Mouse (Mus musculus): Measurements from ENCODE around the gene Casp7. TPM values are rescaled to one million over a fixed set of nuclear protein-coding genes. Genes with fewer than 3 reads are reported as not detected.
A peak's percentile ranks its signal among the peaks of the same experiment; 100 is the strongest.
"Not testable (repeated sequence)": the region's sequence is repeated elsewhere in the genome, so short reads cannot be mapped to it uniquely, and the experiment has no call there.

Casp7 gene
- polyA plus RNA-seq (2015; fragmentation: Nextera tagmentation; extraction: Ambion mirVana) = 24.5 and 25.5 TPM in 2 replicates

DNA sequence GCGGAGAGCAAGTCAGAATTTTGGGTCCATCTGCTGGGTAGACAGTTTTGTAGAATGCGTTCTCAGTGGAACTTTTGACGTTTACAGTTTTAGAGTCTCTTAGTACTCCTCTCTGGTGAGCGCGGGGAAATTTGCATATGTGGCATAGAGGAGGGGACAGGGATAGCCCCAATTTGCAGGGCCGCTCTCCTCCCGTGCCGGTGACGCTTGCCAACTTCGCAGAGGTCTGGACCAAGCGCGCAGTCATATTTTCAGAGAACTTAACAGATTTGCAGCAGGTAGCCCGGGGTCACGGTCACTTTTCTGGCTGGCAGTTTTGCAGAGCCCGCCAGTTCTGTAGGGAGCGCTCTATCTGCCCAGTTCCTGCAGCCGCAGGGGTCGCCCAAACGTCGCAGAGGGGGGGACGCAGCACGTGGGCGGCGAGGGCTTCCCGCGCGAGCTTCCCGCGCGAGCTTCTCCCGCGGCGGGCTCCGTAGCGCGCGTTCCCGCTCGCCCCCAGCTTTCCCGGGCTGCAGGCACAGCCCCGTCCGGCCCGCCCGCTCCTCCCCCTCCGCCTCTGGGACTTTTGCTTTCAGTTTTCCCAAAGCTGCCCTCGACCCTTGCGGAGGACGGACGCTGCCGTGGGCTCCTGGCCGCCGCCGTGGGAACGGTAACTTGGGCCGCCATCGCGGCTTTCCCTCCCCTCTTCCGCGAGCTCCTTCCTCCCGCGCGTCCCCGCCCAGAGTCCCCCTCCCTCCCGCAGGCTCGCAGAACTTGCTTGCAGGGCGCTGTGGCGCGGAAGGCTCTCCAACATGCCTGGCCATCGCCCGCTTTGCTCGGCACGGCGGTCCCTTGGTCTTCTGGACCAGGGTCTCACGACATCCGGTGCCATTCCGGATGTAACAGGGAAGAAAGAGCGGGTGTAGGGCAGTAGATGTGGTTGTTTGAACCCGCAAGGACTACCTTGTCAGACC lies at the start of gene Casp7:
TSS of gene Casp7 (plus strand) at position 461 of the 953 bp plus-strand sequence.
- H3K4me2 ChIP-seq (ENCODE audit: low read length) = peak within 1 kb of the TSS; percentile 76
- 1% methylated on average over 67 of the region's 78 CpGs for WGBS
- H3K4me3 ChIP-seq (ENCODE audit: low read length) = peak within 1 kb of the TSS; percentile 71
- H3K27me3 ChIP-seq (replicated peaks; ENCODE audit: control insufficient read depth, insufficient read depth, low read length) = peaks cover 14% of the 10 kb centered on the region
- H3K27ac ChIP-seq (ENCODE audit: low read depth, low read length) = peak within 1 kb of the TSS; percentile 68
- peak within 1 kb of the TSS; percentile 77 for H3K9ac ChIP-seq (ENCODE audit: low read depth, low read length)
- H3K36me3 ChIP-seq (ENCODE audit: control insufficient read depth, insufficient read depth, low read length) = no peaks in the 10 kb centered on the region
- peak; percentile 70 for ATAC-seq
- no peaks in the 10 kb centered on the region for H3K9me3 ChIP-seq (ENCODE audit: control insufficient read depth, low read length)
- H3K4me1 ChIP-seq (ENCODE audit: control insufficient read depth, insufficient read depth, low read depth, low read length) = peaks cover 5% of the 10 kb centered on the region

GRCm38 (mm10) chr19:56349295-56349694 lies 47.6 kb upstream of the Casp7 start:
- H3K27ac ChIP-seq (ENCODE audit: low read depth, low read length) = no peak overlapping the region
- H3K9ac ChIP-seq (ENCODE audit: low read depth, low read length) = no peak overlapping the region
- H3K9me3 ChIP-seq (ENCODE audit: control insufficient read depth, low read length) = no peaks in the 10 kb centered on the region
- no peaks in the 10 kb centered on the region for H3K27me3 ChIP-seq (replicated peaks; ENCODE audit: control insufficient read depth, insufficient read depth, low read length)
- no peaks in the 10 kb centered on the region for H3K36me3 ChIP-seq (ENCODE audit: control insufficient read depth, insufficient read depth, low read length)
- 47% methylated on average over 6 of the region's 6 CpGs for WGBS
- H3K4me2 ChIP-seq (ENCODE audit: low read length) = no peak overlapping the region
- ATAC-seq = no peak
- no peak overlapping the region for H3K4me3 ChIP-seq (ENCODE audit: low read length)
- H3K4me1 ChIP-seq (ENCODE audit: control insufficient read depth, insufficient read depth, low read depth, low read length) = 0 out of 2 replicates have a peak, but pooled peaks cover 2% of the 10 kb centered on the region

DNA sequence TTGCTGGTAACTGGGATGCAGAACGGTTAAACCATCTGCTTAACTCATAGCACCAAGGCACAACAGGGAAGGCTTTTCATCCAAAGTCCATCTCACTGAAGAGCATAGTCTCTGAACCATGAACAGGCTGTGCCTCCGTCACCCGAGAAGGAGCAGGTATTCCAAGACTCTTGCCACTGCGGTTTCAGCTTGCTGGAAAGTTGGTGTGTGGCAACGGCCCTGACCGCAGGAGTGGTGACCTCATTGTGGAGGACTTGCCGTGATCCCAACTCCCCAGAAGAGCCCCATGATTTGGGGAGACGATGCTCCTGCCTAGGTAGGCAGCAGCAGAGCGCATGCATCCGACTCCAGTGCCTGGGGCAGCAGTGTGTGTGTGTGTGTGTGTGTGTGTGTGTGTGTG lies 43.2 kb upstream of the Casp7 start:
- no peaks in the 10 kb centered on the region for H3K9me3 ChIP-seq (ENCODE audit: control insufficient read depth, low read length)
- H3K4me1 ChIP-seq (ENCODE audit: control insufficient read depth, insufficient read depth, low read depth, low read length) = no peaks in the 10 kb centered on the region
- WGBS = 91% methylated on average over 9 of the region's 10 CpGs
- no peaks in the 10 kb centered on the region for H3K36me3 ChIP-seq (ENCODE audit: control insufficient read depth, insufficient read depth, low read length)
- ATAC-seq = no peak
- no peak overlapping the region for H3K27ac ChIP-seq (ENCODE audit: low read depth, low read length)
- no peak overlapping the region for H3K4me2 ChIP-seq (ENCODE audit: low read length)
- no peak overlapping the region for H3K4me3 ChIP-seq (ENCODE audit: low read length)
- H3K9ac ChIP-seq (ENCODE audit: low read depth, low read length) = no peak overlapping the region
- no peaks in the 10 kb centered on the region for H3K27me3 ChIP-seq (replicated peaks; ENCODE audit: control insufficient read depth, insufficient read depth, low read length)

- Histone ChIP-seq H3K9ac (ENCODE audit: low read depth, low read length) (no peak overlapping the region), H3K27me3 (replicated peaks; ENCODE audit: control insufficient read depth, insufficient read depth, low read length) (no peaks in the 10 kb centered on the region), H3K4me3 (ENCODE audit: low read length) (no peak overlapping the region), H3K4me1 (ENCODE audit: control insufficient read depth, insufficient read depth, low read depth, low read length) (no peaks in the 10 kb centered on the region), H3K9me3 (ENCODE audit: control insufficient read depth, low read length) (no peaks in the 10 kb centered on the region), H3K4me2 (ENCODE audit: low read length) (no peak overlapping the region), H3K36me3 (ENCODE audit: control insufficient read depth, insufficient read depth, low read length) (no peaks in the 10 kb centered on the region), H3K27ac (ENCODE audit: low read depth, low read length) (no peak overlapping the region)
- 93% methylated on average over 12 of the region's 12 CpGs for WGBS
- no peak for ATAC-seq
Observed at GRCm38 (mm10) chr19:56355201-56355600, 41.7 kb upstream of the Casp7 start.

DNA sequence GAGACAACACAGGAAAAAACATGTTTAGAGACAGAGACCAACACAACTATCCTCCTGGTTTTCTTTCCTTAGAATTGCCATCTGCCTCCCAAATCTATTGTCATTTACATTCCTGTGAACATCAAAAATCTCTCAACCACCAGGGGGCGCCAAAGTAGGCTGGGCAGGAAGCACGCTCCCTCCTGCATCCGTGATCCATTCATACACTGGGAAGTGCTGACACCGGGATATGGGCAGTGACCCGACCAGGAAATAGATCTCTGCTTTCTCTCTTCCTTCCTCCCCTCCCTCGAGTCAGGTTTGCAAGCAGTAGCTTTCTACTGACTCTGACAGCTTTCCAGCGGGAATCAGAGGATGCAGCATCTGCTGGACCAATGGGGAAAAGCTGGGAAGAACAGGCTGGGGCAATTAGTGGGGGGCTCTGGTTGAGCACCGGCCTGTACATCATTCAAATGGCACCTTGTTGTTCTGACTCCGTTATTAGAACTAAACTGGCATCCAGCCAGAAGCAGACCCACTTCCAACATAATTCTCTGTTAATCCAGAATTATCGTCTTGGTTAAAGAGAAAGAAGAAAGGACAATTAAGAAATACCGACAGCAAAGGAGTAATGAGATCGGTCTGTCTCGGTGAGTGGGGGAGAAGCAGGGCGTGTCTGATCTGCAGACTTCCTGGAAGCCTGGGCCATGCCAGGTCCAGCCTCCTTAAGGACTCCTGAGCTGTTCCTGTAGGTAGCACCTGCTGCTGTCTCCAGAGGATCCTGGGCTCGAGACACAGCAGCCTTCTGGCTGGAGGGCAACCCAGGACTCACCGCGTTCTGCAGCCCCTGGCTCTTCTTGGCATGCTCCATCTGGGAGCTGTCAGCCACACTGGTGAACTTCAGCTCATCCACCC lies 40.2 kb upstream of the Casp7 start:
- Histone ChIP-seq H3K36me3 (ENCODE audit: control insufficient read depth, insufficient read depth, low read length) (no peaks in the 10 kb centered on the region), H3K9me3 (ENCODE audit: control insufficient read depth, low read length) (no peaks in the 10 kb centered on the region), H3K27ac (ENCODE audit: low read depth, low read length) (no peak overlapping the region), H3K27me3 (replicated peaks; ENCODE audit: control insufficient read depth, insufficient read depth, low read length) (no peaks in the 10 kb centered on the region), H3K9ac (ENCODE audit: low read depth, low read length) (no peak overlapping the region), H3K4me1 (ENCODE audit: control insufficient read depth, insufficient read depth, low read depth, low read length) (no peaks in the 10 kb centered on the region), H3K4me3 (ENCODE audit: low read length) (no peak overlapping the region), H3K4me2 (ENCODE audit: low read length) (no peak overlapping the region)
- WGBS = 37% methylated on average over 17 of the region's 17 CpGs
- no peak for ATAC-seq

- 68% methylated on average over 2 of the region's 2 CpGs for WGBS
Observed at GRCm38 (mm10) chr19:56357374-56357708, 39.6 kb upstream of the Casp7 start.

DNA sequence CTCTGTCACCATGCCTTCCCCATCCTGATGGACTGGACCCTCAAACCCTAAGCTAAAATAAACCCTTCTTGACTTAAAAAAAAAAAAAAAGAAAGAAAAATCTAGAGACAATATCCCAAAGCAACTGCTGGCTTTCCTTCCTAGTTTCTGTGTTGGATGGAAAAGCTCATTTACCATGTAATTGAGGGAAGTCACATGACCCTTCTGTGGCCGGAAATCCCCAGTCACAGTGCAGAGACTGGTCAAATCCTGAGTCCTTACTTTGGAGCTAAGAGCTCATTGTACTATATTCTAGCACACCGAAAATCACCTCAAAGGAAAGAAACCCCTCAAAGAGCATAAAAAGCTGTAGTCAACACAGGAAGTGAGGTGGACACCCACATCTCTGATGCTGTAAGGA lies 38.0 kb upstream of the Casp7 start:
- no peaks in the 10 kb centered on the region for H3K36me3 ChIP-seq (ENCODE audit: control insufficient read depth, insufficient read depth, low read length)
- H3K4me3 ChIP-seq (ENCODE audit: low read length) = no peak overlapping the region
- H3K9me3 ChIP-seq (ENCODE audit: control insufficient read depth, low read length) = no peaks in the 10 kb centered on the region
- no peak overlapping the region for H3K9ac ChIP-seq (ENCODE audit: low read depth, low read length)
- H3K27me3 ChIP-seq (replicated peaks; ENCODE audit: control insufficient read depth, insufficient read depth, low read length) = no peaks in the 10 kb centered on the region
- WGBS = 76% methylated on average over 2 of the region's 2 CpGs
- H3K27ac ChIP-seq (ENCODE audit: low read depth, low read length) = no peak overlapping the region
- H3K4me1 ChIP-seq (ENCODE audit: control insufficient read depth, insufficient read depth, low read depth, low read length) = no peaks in the 10 kb centered on the region
- no peak overlapping the region for H3K4me2 ChIP-seq (ENCODE audit: low read length)
- no peak for ATAC-seq

More at GRCm38 (mm10) chr19:56357374-56357708, 39.6 kb upstream of the Casp7 start:
- not testable (repeated sequence) for H3K4me3 ChIP-seq (ENCODE audit: low read length); H3K36me3 ChIP-seq (ENCODE audit: control insufficient read depth, insufficient read depth, low read length); ATAC-seq; H3K27ac ChIP-seq (ENCODE audit: low read depth, low read length); H3K27me3 ChIP-seq (replicated peaks; ENCODE audit: control insufficient read depth, insufficient read depth, low read length); H3K9me3 ChIP-seq (ENCODE audit: control insufficient read depth, low read length); H3K9ac ChIP-seq (ENCODE audit: low read depth, low read length); H3K4me1 ChIP-seq (ENCODE audit: control insufficient read depth, insufficient read depth, low read depth, low read length); H3K4me2 ChIP-seq (ENCODE audit: low read length)

GRCm38 (mm10) chr19:56363721-56364460 lies 33.0 kb upstream of the Casp7 start:
- no peak for ATAC-seq
- no peak overlapping the region for H3K27ac ChIP-seq (ENCODE audit: low read depth, low read length)
- WGBS = 67% methylated on average over 15 of the region's 15 CpGs
- no peak overlapping the region for H3K9ac ChIP-seq (ENCODE audit: low read depth, low read length)
- no peaks in the 10 kb centered on the region for H3K27me3 ChIP-seq (replicated peaks; ENCODE audit: control insufficient read depth, insufficient read depth, low read length)
- H3K4me1 ChIP-seq (ENCODE audit: control insufficient read depth, insufficient read depth, low read depth, low read length) = no peaks in the 10 kb centered on the region
- H3K4me2 ChIP-seq (ENCODE audit: low read length) = no peak overlapping the region
- H3K4me3 ChIP-seq (ENCODE audit: low read length) = no peak overlapping the region
- no peaks in the 10 kb centered on the region for H3K36me3 ChIP-seq (ENCODE audit: control insufficient read depth, insufficient read depth, low read length)
- no peaks in the 10 kb centered on the region for H3K9me3 ChIP-seq (ENCODE audit: control insufficient read depth, low read length)

All from hindbrain, embryonic 16.5 days (tissue).